Mouse (Mus musculus) subcutaneous adipose tissue, adult 2 months (tissue): ENCODE measurements around the gene Cpne4. TPM values are rescaled to one million over a fixed set of nuclear protein-coding genes. Genes with fewer than 3 reads are reported as not detected.

ENCODE experiments used
- polyA plus RNA-seq: library from polyadenylated mRNA; depleted of rRNA; stranded (reverse); fragments of >200 nt; gene quantifications from 2 replicates; pipeline ENCODE4 v1.2.3, GENCODE M21; 2012; ENCODE audit warnings: low replicate concordance; rRNA removed

The Cpne4 gene
- 0.09 TPM in 1 of 2 replicates, not detected in the other for polyA plus RNA-seq

DNA sequence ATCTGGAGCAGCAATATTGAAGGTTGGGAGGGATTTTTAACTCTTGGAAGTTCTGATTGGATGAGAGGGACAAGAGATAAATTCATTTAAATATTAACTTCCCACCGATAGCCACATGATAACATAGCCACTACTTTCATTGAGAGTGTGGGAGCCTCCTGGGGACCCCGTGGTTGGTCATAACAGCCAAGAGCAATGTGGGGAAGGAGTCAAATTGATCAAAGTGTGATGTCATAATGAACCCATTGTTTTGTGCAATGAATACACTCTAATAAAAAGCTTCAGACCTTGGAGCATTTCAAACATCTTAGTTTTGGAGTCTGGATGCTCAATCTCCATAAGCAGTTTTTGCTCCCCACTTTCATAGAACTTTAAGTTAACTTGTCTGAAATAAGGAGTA is at the start of gene Cpne4:
Gene Cpne4, plus strand, starts transcription at position 301 of the 400 bp plus-strand sequence.

GRCm38 (mm10) chr9:105053147-105053557 is 506.1 kb downstream of the Cpne4 start, which contains the start of gene Mrpl3:
Mrpl3 (plus strand) TSS chr9:105053239.

Other genes with a start within 250 kb of the Cpne4 start
- 0.30 and 16.2 TPM in 2 replicates for gene Acpp, start 209.5 kb upstream of the Cpne4 start, polyA plus RNA-seq